Mouse (Mus musculus) small intestine, adult 2 months (tissue): ENCODE results near the gene Col7a1. TPM values are rescaled to one million over a fixed set of nuclear protein-coding genes. Genes with fewer than 3 reads are reported as not detected.
A peak's percentile ranks its signal among the peaks of the same experiment; 100 is the strongest.

Experiments
- H3K27ac ChIP-seq: fragments of 200-500 bp; 2 replicates; pipeline ENCODE4 v1.5.1; 2012; ENCODE audit warnings: low read depth, low read length, control low read depth, inconsistent platforms; ENCODE audit not compliant: insufficient read depth
- H3K27me3 ChIP-seq: fragments of 200-500 bp; 2 replicates; pipeline ENCODE4 v1.6.1; 2012; ENCODE audit warnings: mild to moderate bottlenecking, moderate library complexity, low read length, inconsistent platforms; ENCODE audit not compliant: control insufficient read depth, insufficient read depth
- H3K36me3 ChIP-seq: fragments of 200-500 bp; 2 replicates; pipeline ENCODE4 v1.6.1; 2012; ENCODE audit warnings: mild to moderate bottlenecking, low read length, control low read depth, inconsistent platforms; ENCODE audit not compliant: control insufficient read depth, insufficient read depth
- H3K4me1 ChIP-seq: fragments of 200-500 bp; 2 replicates; pipeline ENCODE4 v1.6.1; 2012; ENCODE audit warnings: low read length, inconsistent platforms, mixed read lengths; ENCODE audit not compliant: control insufficient read depth, insufficient read depth, insufficient read length
- H3K4me3 ChIP-seq: fragments of 200-500 bp; 2 replicates; pipeline ENCODE4 v1.5.1; 2012; ENCODE audit warnings: low read depth, mild to moderate bottlenecking, control low read depth, inconsistent platforms, low read length, moderate library complexity
- CTCF ChIP-seq: fragments of 200-500 bp; IDR thresholded peaks from 2 replicates; pipeline ENCODE4 v1.5.1; 2012; ENCODE audit warnings: low read depth, mild to moderate bottlenecking, control low read depth, inconsistent platforms, low read length, moderate library complexity, mixed read lengths; ENCODE audit not compliant: insufficient replicate concordance, insufficient read length; ENCODE audit errors: extremely low read depth
- POLR2A ChIP-seq: fragments of 200-500 bp; IDR thresholded peaks from 2 replicates; pipeline ENCODE4 v1.6.1; 2012; ENCODE audit warnings: low read depth, mild to moderate bottlenecking, control low read depth, inconsistent platforms, low read length, moderate library complexity
- WGBS: fragments of 180-500 bp; shearing (Covaris S2); methylation state at CpG from one replicate; pipeline ENCODE4 v1.1.7; 2018; 5-methylcytosine and 5-hydroxymethylcytosine counted together
- polyA plus RNA-seq: library from polyadenylated mRNA; depleted of rRNA; stranded (reverse); fragments of >200 nt; gene quantifications from 2 replicates; pipeline ENCODE4 v1.2.3, GENCODE M21; 2012

Gene Col7a1
- polyA plus RNA-seq, 1 experiment: 3.4 TPM

DNA sequence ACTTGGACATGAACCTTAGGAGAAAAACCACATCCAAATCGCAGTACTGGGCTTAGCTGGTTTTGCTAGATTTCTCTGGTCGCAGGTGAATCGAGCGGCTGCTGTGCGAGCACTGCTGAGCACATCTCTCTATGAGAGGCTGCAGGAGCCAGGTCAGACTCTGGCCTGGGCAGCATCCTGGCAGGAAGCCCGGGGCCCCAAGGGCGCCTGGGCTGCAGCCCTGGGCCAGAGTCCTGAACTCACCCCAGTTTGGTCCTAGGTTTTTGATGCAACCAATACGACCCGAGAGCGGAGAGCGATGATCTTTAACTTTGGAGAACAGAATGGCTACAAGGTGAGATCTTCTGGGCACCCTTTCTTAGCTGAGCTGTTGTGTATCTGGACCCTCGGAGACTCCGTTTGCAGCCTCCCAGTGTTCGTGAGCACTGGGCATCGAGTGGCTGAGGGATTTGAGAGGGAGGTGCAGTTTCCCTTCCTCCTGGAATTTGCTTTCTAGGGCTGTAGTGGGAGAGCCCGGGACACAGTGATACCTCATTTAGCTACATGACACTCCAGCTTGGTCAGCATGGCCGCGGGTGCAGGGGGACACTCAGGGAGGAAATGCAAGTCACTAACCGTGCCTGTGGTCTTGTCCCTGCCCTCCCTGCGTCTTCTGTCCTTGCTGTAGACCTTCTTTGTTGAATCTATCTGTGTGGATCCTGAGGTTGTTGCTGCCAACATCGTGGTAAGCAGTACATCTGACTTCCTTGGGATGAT lies 53.8 kb downstream of the Col7a1 start:
- H3K36me3 ChIP-seq: peaks cover 61% of the 10 kb centered on the region
- H3K4me3 ChIP-seq: no peak overlapping the region
- H3K27me3 ChIP-seq: no peaks in the 10 kb centered on the region
- TF ChIP-seq CTCF: no peak
- no peak for TF ChIP-seq POLR2A
- no peak overlapping the region for H3K27ac ChIP-seq
- 85% methylated on average over 21 of the region's 21 CpGs for WGBS
- H3K4me1 ChIP-seq: 0 out of 2 replicates have a peak, but pooled peaks cover 2% of the 10 kb centered on the region

DNA sequence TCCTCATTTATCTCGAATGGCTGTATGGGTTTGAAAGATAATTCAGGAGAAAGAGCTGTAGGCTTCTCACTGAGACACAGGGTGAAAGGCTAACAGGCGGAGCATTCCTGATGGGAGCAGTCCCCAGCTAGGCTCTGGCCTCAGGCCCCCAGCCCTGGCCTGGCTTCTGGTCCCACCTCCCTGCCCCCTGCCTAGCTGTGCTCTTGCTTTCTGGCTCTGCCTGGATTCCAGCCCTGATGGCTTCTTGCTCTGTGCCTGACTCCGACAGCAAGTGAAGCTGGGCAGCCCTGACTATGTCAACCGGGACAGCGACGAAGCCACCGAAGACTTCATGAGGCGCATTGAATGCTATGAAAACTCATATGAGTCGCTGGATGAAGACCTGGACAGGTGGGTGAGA lies 54.7 kb downstream of the Col7a1 start:
- Histone ChIP-seq H3K27me3 (no peaks in the 10 kb centered on the region), H3K27ac (no peak overlapping the region), H3K36me3 (peaks cover 61% of the 10 kb centered on the region), H3K4me3 (no peak overlapping the region), H3K4me1 (0 out of 2 replicates have a peak, but pooled peaks cover 2% of the 10 kb centered on the region)
- TF ChIP-seq POLR2A (no peak), CTCF (no peak)
- WGBS: 93% methylated on average over 9 of the region's 9 CpGs

DNA sequence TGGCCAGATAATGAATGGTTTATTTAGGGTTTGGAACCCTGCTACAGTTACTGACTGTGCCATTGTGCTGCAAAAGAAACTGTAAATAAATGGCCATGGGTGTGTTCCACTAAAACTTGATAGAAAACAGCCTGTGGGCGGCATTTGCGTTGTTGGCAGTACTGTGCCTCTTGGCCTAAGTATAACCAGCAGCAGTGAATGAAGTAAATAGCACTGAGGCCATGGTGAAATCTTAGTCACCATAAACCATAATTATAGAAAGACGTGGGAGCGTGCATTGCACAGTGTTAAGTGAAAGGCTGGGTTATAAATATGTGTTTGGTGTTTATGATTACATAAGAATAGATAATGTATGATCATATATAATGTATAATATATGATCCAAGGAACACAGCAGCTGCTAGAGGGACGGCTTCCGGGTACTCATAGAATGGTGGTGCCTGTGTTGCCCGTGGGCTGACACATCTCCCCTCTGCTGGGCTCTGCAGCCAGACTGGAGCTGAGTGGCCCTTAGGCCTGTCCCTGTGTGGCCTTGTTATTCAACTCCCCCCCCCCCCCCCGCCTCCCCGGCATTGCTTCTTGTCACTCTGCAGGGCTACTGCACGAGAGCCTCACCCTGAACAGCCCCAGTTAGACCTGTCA lies 55.7 kb downstream of the Col7a1 start:
- Histone ChIP-seq H3K4me3 (no peak overlapping the region), H3K4me1 (0 out of 2 replicates have a peak, but pooled peaks cover 2% of the 10 kb centered on the region), H3K27me3 (no peaks in the 10 kb centered on the region), H3K36me3 (peaks cover 61% of the 10 kb centered on the region), H3K27ac (no peak overlapping the region)
- TF ChIP-seq POLR2A: no peak
- no peak for TF ChIP-seq CTCF
- WGBS: 74% methylated on average over 10 of the region's 10 CpGs

DNA sequence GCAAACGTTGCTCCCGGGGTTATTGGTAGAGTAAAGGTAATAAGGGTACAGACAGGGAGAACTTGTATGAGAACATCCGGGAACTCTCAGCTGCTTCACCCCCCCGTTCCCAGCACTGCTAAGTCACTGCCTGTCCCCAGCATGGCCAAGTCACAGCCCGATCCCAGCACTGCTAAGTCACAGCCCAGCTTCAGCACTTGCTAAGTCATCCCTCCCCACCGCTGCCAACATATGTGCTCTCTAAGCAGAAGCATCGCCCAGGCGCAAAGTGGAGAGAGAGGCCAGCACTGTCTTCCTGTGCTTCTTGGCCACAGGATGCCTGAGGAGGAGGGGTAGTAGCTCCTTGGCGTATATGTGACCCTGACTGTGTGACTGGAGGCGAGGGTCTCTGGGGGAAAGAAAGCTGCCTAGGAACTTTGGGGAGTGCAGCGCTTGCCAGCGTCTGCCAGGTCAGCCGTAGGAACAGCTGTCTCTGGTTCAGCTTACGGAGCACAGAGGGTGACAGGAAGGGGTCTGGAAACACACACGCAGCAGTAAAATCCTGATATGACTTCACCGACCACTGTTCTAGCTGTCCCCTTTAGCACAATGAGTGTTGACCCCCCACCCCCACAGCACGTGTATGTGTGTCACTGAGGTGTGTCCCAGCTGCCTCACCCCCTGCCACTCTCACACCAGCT lies 56.4 kb downstream of the Col7a1 start:
- Histone ChIP-seq H3K4me1 (0 out of 2 replicates have a peak, but pooled peaks cover 2% of the 10 kb centered on the region), H3K4me3 (no peak overlapping the region), H3K36me3 (peaks cover 59% of the 10 kb centered on the region), H3K27me3 (no peaks in the 10 kb centered on the region), H3K27ac (no peak overlapping the region)
- 69% methylated on average over 17 of the region's 17 CpGs for WGBS
- TF ChIP-seq CTCF: no peak
- TF ChIP-seq POLR2A: no peak

DNA sequence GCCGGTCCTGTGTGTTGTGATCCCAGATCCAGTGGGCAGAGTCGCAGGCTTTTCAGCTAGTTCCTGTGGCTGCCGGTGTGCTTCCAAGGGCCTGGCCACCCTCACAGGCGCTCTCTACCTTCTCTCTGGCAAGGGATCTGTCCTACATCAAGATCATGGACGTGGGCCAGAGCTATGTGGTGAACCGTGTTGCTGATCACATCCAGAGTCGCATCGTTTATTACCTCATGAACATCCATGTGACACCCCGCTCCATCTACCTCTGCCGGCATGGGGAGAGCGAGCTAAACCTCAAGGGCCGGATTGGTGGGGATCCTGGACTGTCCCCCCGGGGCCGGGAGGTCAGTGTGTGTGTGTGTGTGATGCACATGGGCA lies 56.9 kb downstream of the Col7a1 start:
- TF ChIP-seq POLR2A: no peak
- TF ChIP-seq CTCF: no peak
- 87% methylated on average over 14 of the region's 14 CpGs for WGBS
- H3K36me3 ChIP-seq: peaks cover 57% of the 10 kb centered on the region
- H3K4me1 ChIP-seq: 0 out of 2 replicates have a peak, but pooled peaks cover 2% of the 10 kb centered on the region
- no peak overlapping the region for H3K27ac ChIP-seq
- no peaks in the 10 kb centered on the region for H3K27me3 ChIP-seq
- H3K4me3 ChIP-seq: no peak overlapping the region

DNA sequence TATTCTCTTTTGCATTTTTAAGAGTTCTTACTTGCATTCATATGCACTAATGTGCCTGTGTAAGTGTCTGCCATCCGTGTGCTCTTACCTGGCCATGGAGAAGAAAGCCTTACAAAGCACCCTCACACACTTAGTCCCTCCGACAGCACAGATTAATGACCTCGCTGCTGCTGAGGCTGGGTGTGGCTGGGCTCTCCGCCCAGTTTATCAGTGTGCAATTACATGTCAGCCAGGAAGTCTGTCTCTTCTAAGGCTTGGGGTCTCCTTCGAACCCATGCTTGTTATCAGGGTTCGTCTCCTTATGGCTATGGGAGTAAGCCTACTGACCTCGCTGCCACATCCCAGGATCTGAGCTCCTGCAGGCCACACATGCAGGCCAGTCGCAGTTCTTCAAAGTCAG lies 62.0 kb downstream of the Col7a1 start:
- 26% methylated on average over 8 of the region's 8 CpGs for WGBS
- Histone ChIP-seq H3K4me3 (no peak overlapping the region), H3K27ac (no peak overlapping the region), H3K4me1 (peaks cover 3% of the 10 kb centered on the region; the same call in 1 of the 2 replicates), H3K36me3 (peaks cover 29% of the 10 kb centered on the region), H3K27me3 (no peaks in the 10 kb centered on the region)
- TF ChIP-seq POLR2A: no peak
- TF ChIP-seq CTCF: no peak

DNA sequence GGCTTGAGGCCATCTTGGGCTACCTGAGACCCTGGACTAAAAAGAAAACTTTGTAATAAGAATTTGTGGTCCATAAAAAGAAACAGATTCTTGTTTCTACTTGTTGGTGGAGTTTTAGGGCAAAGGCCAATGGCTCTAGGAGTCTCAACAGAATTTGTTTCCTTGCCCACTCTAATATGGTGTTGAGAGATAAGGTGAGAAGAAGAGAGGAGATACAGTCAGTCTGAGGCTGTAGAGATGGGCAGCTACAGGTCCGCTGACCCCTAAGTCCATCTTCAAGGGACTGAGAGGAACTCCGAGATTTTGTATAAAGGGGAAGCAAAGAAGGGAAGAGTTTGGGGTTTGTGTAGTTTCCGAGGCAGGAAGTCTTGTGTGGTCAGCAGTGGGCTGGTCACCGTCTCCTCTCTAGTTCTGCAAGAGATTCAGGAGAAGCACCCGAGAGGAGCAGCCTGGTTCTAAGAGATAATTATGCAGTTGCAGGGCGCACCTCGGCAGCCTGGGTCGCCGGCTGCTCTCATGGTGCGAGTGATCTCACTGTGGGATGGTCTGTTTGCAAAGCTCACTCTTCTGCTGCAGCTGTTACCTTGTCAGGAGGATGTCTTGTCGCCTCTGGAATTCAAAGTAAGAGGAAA lies 63.7 kb downstream of the Col7a1 start:
- TF ChIP-seq CTCF (no peak), POLR2A (no peak)
- Histone ChIP-seq H3K27ac (no peak overlapping the region), H3K36me3 (peaks cover 15% of the 10 kb centered on the region), H3K27me3 (no peaks in the 10 kb centered on the region), H3K4me1 (peaks cover 3% of the 10 kb centered on the region; the same call in 1 of the 2 replicates), H3K4me3 (peak overlapping the region; percentile 27)
- 78% methylated on average over 11 of the region's 11 CpGs for WGBS
